Mouse (Mus musculus): ENCODE results near the gene Lrrtm4.

GRCm38 (mm10) chr6:80263972-80264371 is 245.3 kb downstream of the Lrrtm4 start:
- no peak for TF ChIP-seq TAL1 (IDR thresholded peaks at IDR 0.05; ENCODE audit: low read length)
- no peak for TF ChIP-seq ZNF384 (IDR thresholded peaks at IDR 0.05; ENCODE audit: low read depth, low read length)
- no peak for TF ChIP-seq E2F4 (IDR thresholded peaks at IDR 0.05; ENCODE audit: borderline replicate concordance, low read depth, low read length)
- no peak for TF ChIP-seq CTCF (IDR thresholded peaks at IDR 0.05 in 2 of 3, conservative IDR thresholded peaks at IDR 0.05 in 1 of 3; ENCODE audit: control insufficient read depth in 1 of 3, insufficient read depth in 1 of 3, low read depth in 2 of 3, low read length in 3 of 3, poor library complexity in 1 of 3, severe bottlenecking in 1 of 3)

Data from MEL (cell line).